Mouse (Mus musculus): ENCODE results near the gene Rhobtb1.

DNA sequence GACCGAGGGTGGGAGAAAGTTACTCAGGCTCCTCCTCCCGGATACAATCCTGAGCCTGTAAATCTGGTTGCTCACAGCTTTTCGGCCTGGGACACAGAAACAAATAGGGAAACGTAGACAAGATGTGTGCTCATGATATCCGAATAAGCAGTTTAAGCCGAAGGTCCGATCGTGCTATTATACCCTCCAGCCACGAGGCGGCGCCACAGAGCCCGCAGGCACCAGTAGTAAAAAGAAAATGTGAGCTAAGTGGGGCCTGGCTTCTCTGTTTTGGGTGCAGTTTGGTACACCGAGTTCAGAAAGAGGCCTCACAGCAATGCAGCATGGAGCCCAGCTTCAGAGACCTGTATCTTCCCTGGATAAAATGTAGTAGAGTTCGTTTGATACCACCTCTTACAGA, 155.0 kb downstream of the Rhobtb1 start:
- TF ChIP-seq POLR2A (IDR thresholded peaks at IDR 0.05; ENCODE audit: extremely low read depth, insufficient read depth, low read length) (no peak), CTCF (IDR thresholded peaks at IDR 0.05; ENCODE audit: extremely low read depth, insufficient read depth, low read length) (peak; percentile 54)

Measured in cortical plate, adult 2 months (tissue).